Mouse (Mus musculus) lung, embryonic 16.5 days (tissue): Measurements from ENCODE around the gene B9d2. TPM values are rescaled to one million over a fixed set of nuclear protein-coding genes. Genes with fewer than 3 reads are reported as not detected.

Source experiments
- ATAC-seq: fragments of 200-750 bp; cut with Nextera tagmentation; 2 replicates; pipeline ENCODE4 v1.8.0; 2017; ENCODE audit warnings: low read depth, mild to moderate bottlenecking, moderate library complexity
- H3K27ac ChIP-seq: fragments of 300-500 bp; sonication (generic); 2 replicates; pipeline ENCODE4 v1.5.1; 2014; ENCODE audit warnings: mild to moderate bottlenecking, control low read depth, low read length
- H3K27me3 ChIP-seq: fragments of 300-500 bp; sonication (generic); 2 replicates; pipeline ENCODE4 v1.6.1; 2014; ENCODE audit warnings: low read depth, low read length, mixed read lengths; ENCODE audit not compliant: control insufficient read depth, insufficient read depth
- H3K36me3 ChIP-seq: fragments of 300-500 bp; sonication (generic); 2 replicates; pipeline ENCODE4 v1.6.1; 2014; ENCODE audit warnings: low read length; ENCODE audit not compliant: control insufficient read depth, insufficient read depth
- H3K4me1 ChIP-seq: fragments of 300-500 bp; sonication (generic); replicated peaks from 2 replicates; pipeline ENCODE4 v1.6.1; 2014; ENCODE audit warnings: low read length, mixed read lengths; ENCODE audit not compliant: control insufficient read depth, insufficient read depth
- H3K4me2 ChIP-seq: fragments of 300-500 bp; sonication (generic); 2 replicates; pipeline ENCODE4 v1.6.1; 2014; ENCODE audit warnings: low read depth, low read length, control low read depth
- H3K4me3 ChIP-seq: fragments of 300-500 bp; sonication (generic); 2 replicates; pipeline ENCODE4 v1.5.1; 2014; ENCODE audit warnings: mild to moderate bottlenecking, low read length, control low read depth
- H3K9ac ChIP-seq: fragments of 300-500 bp; sonication (generic); 2 replicates; pipeline ENCODE4 v1.6.1; 2014; ENCODE audit warnings: low read length, control low read depth
- H3K9me3 ChIP-seq: fragments of 300-500 bp; sonication (generic); 2 replicates; pipeline ENCODE4 v1.6.1; 2016; ENCODE audit warnings: low read length; ENCODE audit not compliant: control insufficient read depth
- WGBS: fragments of 180-500 bp; shearing (Covaris S2); extraction: QIAGEN DNeasy Blood & Tissue Kit; methylation state at CpG from one replicate; pipeline ENCODE4 v1.1.7; 2014; 5-methylcytosine and 5-hydroxymethylcytosine counted together
- polyA plus RNA-seq: library from polyadenylated mRNA; unstranded; fragments of >200 nt; fragmentation: Nextera tagmentation; extraction: Ambion mirVana; gene quantifications from 2 replicates; pipeline ENCODE4 v1.2.1, GENCODE M21; 2015

B9d2 gene
- polyA plus RNA-seq, 1 experiment from 2014 or later: 33.1 TPM

DNA sequence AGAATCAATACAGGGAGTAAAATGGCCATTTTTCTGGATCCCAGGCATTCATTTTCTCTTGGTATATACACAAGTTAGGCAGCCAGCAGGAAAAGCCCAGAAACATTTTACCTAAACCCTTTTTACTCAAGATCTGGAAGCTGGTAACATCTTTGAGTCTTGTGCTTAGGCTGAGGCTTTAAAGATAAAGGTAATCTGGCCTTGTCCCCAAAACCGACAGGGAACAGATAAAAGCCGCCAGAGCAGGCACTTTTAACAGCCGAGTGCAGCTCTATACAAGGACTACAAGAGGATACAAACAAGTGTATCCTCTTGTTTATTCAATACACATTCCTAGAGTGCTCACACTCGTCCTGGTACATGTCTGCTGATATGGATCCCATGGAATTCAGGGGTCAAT, 54.4 kb downstream of the B9d2 start:
- no peak overlapping the region for H3K9ac ChIP-seq
- no peak overlapping the region for H3K4me3 ChIP-seq
- peaks cover 83% of the 10 kb centered on the region for H3K36me3 ChIP-seq
- no peaks in the 10 kb centered on the region for H3K27me3 ChIP-seq
- H3K4me2 ChIP-seq: no peak overlapping the region
- H3K4me1 ChIP-seq: no peaks in the 10 kb centered on the region
- ATAC-seq: no peak
- no peak overlapping the region for H3K27ac ChIP-seq
- 50% methylated on average over 4 of the region's 4 CpGs for WGBS
- H3K9me3 ChIP-seq: no peaks in the 10 kb centered on the region

Other genes with a start within 250 kb of the B9d2 start
- gene Ceacam1, start 203.2 kb upstream of the B9d2 start, polyA plus RNA-seq: 7.3 TPM in 2 replicates
- 0.09 TPM in 1 of 2 replicates, not detected in the other for gene Ceacam2, start 140.9 kb upstream of the B9d2 start, polyA plus RNA-seq
- 0.23 TPM in 1 of 2 replicates, not detected in the other for gene Erich4, start 64.9 kb upstream of the B9d2 start, polyA plus RNA-seq
- 34.5 TPM in 2 replicates for gene Dmac2, start 61.4 kb upstream of the B9d2 start, polyA plus RNA-seq
- 10.5 and 11.1 TPM in 2 replicates for gene B3gnt8, start 54.1 kb upstream of the B9d2 start, polyA plus RNA-seq
- 64.6 and 67.6 TPM in 2 replicates for gene Bckdha, start 21.8 kb upstream of the B9d2 start, polyA plus RNA-seq
- gene Exosc5, start 21.6 kb upstream of the B9d2 start, polyA plus RNA-seq: 70.6 and 71.2 TPM in 2 replicates
- gene Tmem91, start 5.6 kb upstream of the B9d2 start, polyA plus RNA-seq: 3.6 and 3.9 TPM in 2 replicates
- gene Tgfb1, start 6.2 kb downstream of the B9d2 start, polyA plus RNA-seq: 3.1 and 3.4 TPM in 2 replicates
- gene Ccdc97, start 38.3 kb downstream of the B9d2 start, polyA plus RNA-seq: 21.1 and 24.9 TPM in 2 replicates
- gene Hnrnpul1, start 74.0 kb downstream of the B9d2 start, polyA plus RNA-seq: 47.9 and 55.8 TPM in 2 replicates
- 53.6 and 55.1 TPM in 2 replicates for gene Axl, start 107.9 kb downstream of the B9d2 start, polyA plus RNA-seq
- 18.9 and 21.0 TPM in 2 replicates for gene Cyp2s1, start 136.1 kb downstream of the B9d2 start, polyA plus RNA-seq
- 0.60 and 1.4 TPM in 2 replicates for gene Cyp2b10, start 216.8 kb downstream of the B9d2 start, polyA plus RNA-seq